ENCODE assay signal across 11 mouse cellular contexts in the genomic region with DNA sequence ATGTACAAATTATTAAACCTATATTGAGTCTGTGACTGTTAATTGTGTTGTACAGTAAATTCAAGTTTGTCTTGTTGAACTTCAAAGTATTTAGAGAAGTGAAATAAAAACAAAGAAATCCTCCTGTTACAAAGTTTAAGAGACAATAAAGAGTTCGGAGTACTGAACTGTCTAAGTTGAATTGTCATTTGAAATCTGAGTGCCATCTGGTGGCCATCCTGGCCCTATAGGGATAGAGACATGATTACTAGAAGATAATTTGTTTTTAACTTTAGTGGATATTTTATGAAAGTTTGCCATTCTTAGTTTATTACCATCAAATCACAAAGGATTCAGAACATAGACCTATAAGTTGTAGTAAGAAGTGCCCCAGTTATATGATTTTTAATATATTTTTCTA.
A peak's percentile ranks its signal among the peaks of the same experiment; 100 is the strongest.
DNase-seq lines count a peak whose midpoint lies in the region; ATAC-seq and TF ChIP-seq lines count a peak whose summit lies in the region.
"Had no signal": no experiment of that assay in that cellular context is flagged by ENCODE, and none has a peak within 500 bp of the region (broad histone marks: within the 10 kb centered on the region; RNA-seq: fewer than 3 reads in every experiment).

No protein-coding gene starts in this region.

- 42% methylated on average over 1 of the region's 1 CpGs for WGBS in lung, embryonic 14.5 days
- 39% methylated on average over 1 of the region's 1 CpGs for WGBS in stomach, postnatal 0 days
- WGBS in heart, embryonic 12.5 days = 42% methylated on average over 1 of the region's 1 CpGs
- 68% methylated on average over 1 of the region's 1 CpGs for WGBS in liver, embryonic 11.5 days

- H3K27ac ChIP-seq in lung, embryonic 14.5 days (ENCODE audit: low read depth) = no peak overlapping the region
- H3K27ac ChIP-seq in stomach, postnatal 0 days (replicated peaks) = no peak overlapping the region
- no peak overlapping the region for H3K27ac ChIP-seq in heart, embryonic 12.5 days (ENCODE audit: poor library complexity, severe bottlenecking)
- no peak overlapping the region for H3K27ac ChIP-seq in liver, embryonic 11.5 days (ENCODE audit: low read depth, low read length)

- H3K4me3 ChIP-seq in lung, embryonic 14.5 days (ENCODE audit: low read depth, low read length) = no peak overlapping the region
- H3K4me3 ChIP-seq in stomach, postnatal 0 days (ENCODE audit: low read depth, low read length) = no peak overlapping the region
- no peak overlapping the region for H3K4me3 ChIP-seq in heart, embryonic 12.5 days
- H3K4me3 ChIP-seq in liver, embryonic 11.5 days (ENCODE audit: low read depth, low read length) = no peak overlapping the region

- no peak for ATAC-seq in lung, embryonic 14.5 days (ENCODE audit: insufficient read depth)
- ATAC-seq in stomach, postnatal 0 days (ENCODE audit: low FRiP score, low TSS enrichment) = no peak
- no peak for ATAC-seq in heart, embryonic 12.5 days (ENCODE audit: insufficient number of reproducible peaks, low FRiP score)
- ATAC-seq in liver, embryonic 11.5 days (replicated peaks; ENCODE audit: low FRiP score) = no peak
- ATAC-seq: Patski had no signal

- H3K9me3 ChIP-seq in lung, embryonic 14.5 days (ENCODE audit: low read depth, low read length) = no peaks in the 10 kb centered on the region
- no peaks in the 10 kb centered on the region for H3K9me3 ChIP-seq in stomach, postnatal 0 days (ENCODE audit: control insufficient read depth, low read length)
- H3K9me3 ChIP-seq in heart, embryonic 12.5 days (replicated peaks) = no peaks in the 10 kb centered on the region
- no peaks in the 10 kb centered on the region for H3K9me3 ChIP-seq in liver, embryonic 11.5 days (ENCODE audit: control insufficient read depth, low read length)

- H3K9ac ChIP-seq in lung, embryonic 14.5 days = no peak overlapping the region
- no peak overlapping the region for H3K9ac ChIP-seq in stomach, postnatal 0 days (ENCODE audit: low read length)
- H3K9ac ChIP-seq in heart, embryonic 12.5 days = no peak overlapping the region
- H3K9ac ChIP-seq in liver, embryonic 11.5 days (ENCODE audit: low read depth, low read length) = no peak overlapping the region

- DNase-seq in frontal cortex, postnatal 36 days (ENCODE audit: low spot score in 2 of 2) = peak; percentile 7 to 45
- DNase-seq in frontal cortex, postnatal 10 days (ENCODE audit: low spot score in 2 of 2) = no peak
- peak; percentile 69 for DNase-seq in lung, embryonic 14.5 days
- no peak for DNase-seq in lung, postnatal 36 days
- DNase-seq in fibroblast of lung, adult 2 months (ENCODE audit: low read depth) = peak; percentile 10
- no peak for DNase-seq in stomach, postnatal 0 days (ENCODE audit: low spot score)
- no peak for DNase-seq in liver, embryonic 11.5 days (ENCODE audit: low spot score)
- DNase-seq: cerebellum, postnatal 36 days; heart, adult 18-20 months had no signal

- H3K36me3 ChIP-seq in lung, embryonic 14.5 days (ENCODE audit: insufficient read depth) = no peaks in the 10 kb centered on the region
- H3K36me3 ChIP-seq in stomach, postnatal 0 days (ENCODE audit: control insufficient read depth, insufficient read depth, low read length) = no peaks in the 10 kb centered on the region
- no peaks in the 10 kb centered on the region for H3K36me3 ChIP-seq in heart, embryonic 12.5 days
- H3K36me3 ChIP-seq in liver, embryonic 11.5 days (ENCODE audit: control insufficient read depth, insufficient read depth, low read length) = no peaks in the 10 kb centered on the region

- H3K4me1 ChIP-seq in lung, embryonic 14.5 days (ENCODE audit: insufficient read depth) = no peaks in the 10 kb centered on the region
- no peaks in the 10 kb centered on the region for H3K4me1 ChIP-seq in stomach, postnatal 0 days (replicated peaks; ENCODE audit: control insufficient read depth, insufficient read depth)
- no peaks in the 10 kb centered on the region for H3K4me1 ChIP-seq in heart, embryonic 12.5 days (replicated peaks)
- H3K4me1 ChIP-seq in liver, embryonic 11.5 days (replicated peaks; ENCODE audit: control insufficient read depth, insufficient read depth, low read length) = no peaks in the 10 kb centered on the region

- H3K4me2 ChIP-seq in lung, embryonic 14.5 days = no peak overlapping the region
- H3K4me2 ChIP-seq in stomach, postnatal 0 days (replicated peaks; ENCODE audit: low read depth) = no peak overlapping the region
- H3K4me2 ChIP-seq in heart, embryonic 12.5 days = no peak overlapping the region
- no peak overlapping the region for H3K4me2 ChIP-seq in liver, embryonic 11.5 days

- TF ChIP-seq EP300 in stomach, postnatal 0 days (optimal IDR thresholded peaks at IDR 0.05) = no peak

- peak; percentile 38 for TF ChIP-seq CTCF in lung, embryonic 14.5 days (IDR thresholded peaks at IDR 0.05; ENCODE audit: low read depth)
- TF ChIP-seq CTCF in stomach, postnatal 0 days (IDR thresholded peaks at IDR 0.05; ENCODE audit: low read depth) = peak; percentile 59

- H3K27me3 ChIP-seq in lung, embryonic 14.5 days (ENCODE audit: insufficient read depth, low read length) = no peaks in the 10 kb centered on the region
- no peaks in the 10 kb centered on the region for H3K27me3 ChIP-seq in stomach, postnatal 0 days (ENCODE audit: control insufficient read depth, insufficient read depth, low read length)
- H3K27me3 ChIP-seq in heart, embryonic 12.5 days (replicated peaks) = no peaks in the 10 kb centered on the region
- H3K27me3 ChIP-seq in liver, embryonic 11.5 days (replicated peaks; ENCODE audit: control insufficient read depth, insufficient read depth, low read length) = no peaks in the 10 kb centered on the region
- H3K27me3 ChIP-seq: Patski had no signal

Comparison
In these comparisons a context has a peak if more than half of its experiments do, and no peak if none do; other contexts are left out.
1. DNase-seq: peak in frontal cortex, postnatal 36 days (2 of 2), lung, embryonic 14.5 days (single experiment) and fibroblast of lung, adult 2 months (single experiment); none in frontal cortex, postnatal 10 days (0 of 2), lung, postnatal 36 days (single experiment), stomach, postnatal 0 days (single experiment) and liver, embryonic 11.5 days (single experiment).